Mouse (Mus musculus) liver, embryonic 14.5 days (tissue): ENCODE measurements around the gene Tmprss13.

Experiments
- CTCF ChIP-seq: IDR thresholded peaks from 2 replicates; pipeline ENCODE4 v1.5.1; 2016; ENCODE audit warnings: antibody characterized with exemption, low read depth, control low read depth
- EP300 ChIP-seq: IDR thresholded peaks from 2 replicates; pipeline ENCODE4 v1.6.1; 2016; ENCODE audit warnings: antibody characterized with exemption, low read depth

DNA sequence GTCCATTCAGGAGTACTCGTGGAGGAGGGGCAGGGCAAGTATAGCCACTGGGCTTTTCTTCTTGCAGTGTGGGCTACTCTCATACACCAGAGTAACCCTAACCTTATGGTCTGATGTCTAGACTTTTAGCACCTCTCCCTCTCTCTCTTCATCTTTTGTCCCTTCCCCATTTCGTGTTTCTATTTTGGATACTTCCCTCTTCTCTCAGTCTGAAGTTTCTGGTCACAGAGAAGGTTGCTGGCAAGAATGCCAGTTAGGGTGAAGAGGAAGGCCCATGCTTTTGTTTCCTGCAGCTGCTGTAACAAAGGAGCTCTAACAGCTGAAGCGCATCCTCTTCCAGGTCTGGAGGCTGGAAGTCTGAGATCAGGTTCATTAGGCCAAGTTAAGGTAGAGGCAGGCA is 38.0 kb upstream of the Tmprss13 start:
- TF ChIP-seq CTCF (no peak), EP300 (no peak)
